Mouse (Mus musculus): ENCODE results near the gene H2al1f.

GRCm38 (mm10) chrX:11288306-11288882 is 26.6 kb upstream of the H2al1f start:
- TF ChIP-seq CTCF (IDR thresholded peaks at IDR 0.05; ENCODE audit: extremely low read depth, insufficient read length, insufficient replicate concordance, low read depth, low read length) (no peak), POLR2A (IDR thresholded peaks at IDR 0.05; ENCODE audit: low read depth, low read length) (no peak)
